Mouse (Mus musculus) heart, embryonic 15.5 days (tissue): ENCODE results near the gene Pde4dip. TPM values are rescaled to one million over a fixed set of nuclear protein-coding genes. Genes with fewer than 3 reads are reported as not detected.

Experiments
- ATAC-seq: fragments of 200-750 bp; cut with Nextera tagmentation; replicated peaks from 2 replicates; pipeline ENCODE4 v1.8.0; 2017; ENCODE audit warnings: low read depth, moderate TSS enrichment; ENCODE audit not compliant: insufficient number of reproducible peaks, insufficient read depth, low FRiP score
- H3K27ac ChIP-seq: fragments of 300-500 bp; sonication (generic); 2 replicates; pipeline ENCODE4 v1.5.1; 2015; ENCODE audit warnings: mild to moderate bottlenecking, inconsistent platforms
- H3K27me3 ChIP-seq: fragments of 300-500 bp; sonication (generic); 2 replicates; pipeline ENCODE4 v1.6.1; 2015; ENCODE audit warnings: inconsistent platforms
- H3K36me3 ChIP-seq: fragments of 300-500 bp; sonication (generic); 2 replicates; pipeline ENCODE4 v1.6.1; 2015; ENCODE audit warnings: mild to moderate bottlenecking, inconsistent platforms
- H3K4me1 ChIP-seq: fragments of 300-500 bp; sonication (generic); replicated peaks from 2 replicates; pipeline ENCODE4 v1.6.1; 2015; ENCODE audit warnings: inconsistent platforms
- H3K4me2 ChIP-seq: fragments of 300-500 bp; sonication (generic); 2 replicates; pipeline ENCODE4 v1.6.1; 2015; ENCODE audit warnings: inconsistent platforms, mild to moderate bottlenecking, moderate library complexity
- H3K4me3 ChIP-seq: fragments of 300-500 bp; sonication (generic); 2 replicates; pipeline ENCODE4 v1.5.1; 2015; ENCODE audit warnings: mild to moderate bottlenecking, inconsistent platforms
- H3K9ac ChIP-seq: fragments of 300-500 bp; sonication (generic); 2 replicates; pipeline ENCODE4 v1.6.1; 2015; ENCODE audit warnings: mild to moderate bottlenecking, inconsistent platforms
- H3K9me3 ChIP-seq: fragments of 300-500 bp; sonication (generic); replicated peaks from 2 replicates; pipeline ENCODE4 v1.6.1; 2016; ENCODE audit warnings: inconsistent platforms
- WGBS: fragments of 180-500 bp; shearing (Covaris S2); methylation state at CpG from one replicate; pipeline ENCODE4 v1.1.7; 2015; ENCODE audit warnings: mixed read lengths; 5-methylcytosine and 5-hydroxymethylcytosine counted together
- polyA plus RNA-seq: library from polyadenylated mRNA; unstranded; fragments of >200 nt; fragmentation: Nextera tagmentation; extraction: Ambion mirVana; gene quantifications from 2 replicates; pipeline ENCODE4 v1.2.1, GENCODE M21; 2015

Gene Pde4dip
- polyA plus RNA-seq, 1 experiment from 2014 or later: 99.0 TPM

DNA sequence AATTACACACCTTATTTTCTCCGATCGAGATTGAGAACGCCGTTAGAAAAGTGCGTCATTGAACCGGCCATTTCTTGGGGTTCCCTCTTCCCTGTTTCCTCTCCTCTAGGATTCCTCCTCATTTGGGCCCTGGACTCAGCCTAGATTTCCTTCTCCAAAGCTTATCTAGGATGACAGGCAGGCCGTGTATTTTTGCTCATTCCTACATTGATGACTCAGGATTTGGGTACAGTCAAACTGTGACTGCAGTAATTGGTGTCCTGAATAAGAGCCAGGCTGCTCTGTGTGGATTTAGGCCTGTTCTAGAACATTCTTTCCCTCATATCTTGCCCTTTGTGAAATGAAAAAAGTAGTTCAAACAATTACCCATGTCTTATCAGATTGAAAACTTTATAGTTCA, 228.8 kb downstream of the Pde4dip start:
- WGBS: 77% methylated on average over 7 of the region's 7 CpGs
- H3K36me3 ChIP-seq: peaks cover 14% of the 10 kb centered on the region
- no peak overlapping the region for H3K27ac ChIP-seq
- H3K4me1 ChIP-seq: peaks cover 26% of the 10 kb centered on the region
- ATAC-seq: no peak
- no peaks in the 10 kb centered on the region for H3K9me3 ChIP-seq
- peak overlapping the region; percentile 78 for H3K4me2 ChIP-seq
- no peaks in the 10 kb centered on the region for H3K27me3 ChIP-seq
- H3K4me3 ChIP-seq: 0 out of 2 replicates have a peak overlapping the region, but pooled peaks have one; percentile 67
- H3K9ac ChIP-seq: no peak overlapping the region

DNA sequence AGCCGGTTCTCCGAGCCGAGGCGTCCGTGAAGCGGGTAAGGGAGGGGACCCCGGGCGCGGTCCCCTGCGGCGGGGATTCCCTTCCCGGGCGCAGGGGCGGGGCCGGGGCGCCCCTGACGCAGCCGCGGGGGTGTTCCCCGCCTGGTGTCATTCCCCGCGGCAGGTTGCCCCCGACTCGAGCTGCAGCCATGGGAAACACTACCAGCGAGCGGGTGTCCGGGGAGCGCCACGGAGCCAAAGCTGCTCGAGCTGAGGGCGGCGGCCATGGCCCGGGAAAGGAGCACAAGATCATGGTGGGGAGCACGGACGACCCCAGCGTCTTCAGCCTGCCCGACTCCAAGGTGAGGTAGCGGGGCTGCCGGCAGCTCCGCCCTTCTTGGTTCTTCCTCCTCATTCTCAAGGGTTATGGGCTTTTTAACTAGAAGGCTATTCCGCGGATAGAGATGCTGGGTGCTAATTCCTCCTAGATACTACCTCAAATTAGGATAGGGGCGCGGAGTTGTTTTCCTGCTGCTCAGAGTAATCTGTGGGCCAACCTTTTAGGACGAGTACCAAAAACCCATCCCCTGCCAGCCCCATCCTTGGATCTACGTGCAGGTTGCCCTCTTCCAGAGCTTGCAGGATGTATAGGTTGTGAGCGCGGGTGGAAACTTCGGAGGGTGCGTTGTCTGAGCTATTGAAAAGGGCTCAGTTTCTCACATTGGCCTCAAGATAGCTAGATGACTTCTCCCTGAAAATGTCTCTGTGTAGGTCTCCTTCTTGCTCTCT, 229.9 kb downstream of the Pde4dip start:
- H3K9ac ChIP-seq: peak overlapping the region; percentile 67
- H3K9me3 ChIP-seq: no peaks in the 10 kb centered on the region
- H3K4me2 ChIP-seq: peak overlapping the region; percentile 78
- H3K27me3 ChIP-seq: no peaks in the 10 kb centered on the region
- peak overlapping the region; percentile 81 for H3K27ac ChIP-seq
- ATAC-seq: peak; percentile 83
- H3K36me3 ChIP-seq: peaks cover 4% of the 10 kb centered on the region
- peak overlapping the region; percentile 67 for H3K4me3 ChIP-seq
- peaks cover 26% of the 10 kb centered on the region for H3K4me1 ChIP-seq
- under 1% methylated on average over 48 of the region's 50 CpGs for WGBS

DNA sequence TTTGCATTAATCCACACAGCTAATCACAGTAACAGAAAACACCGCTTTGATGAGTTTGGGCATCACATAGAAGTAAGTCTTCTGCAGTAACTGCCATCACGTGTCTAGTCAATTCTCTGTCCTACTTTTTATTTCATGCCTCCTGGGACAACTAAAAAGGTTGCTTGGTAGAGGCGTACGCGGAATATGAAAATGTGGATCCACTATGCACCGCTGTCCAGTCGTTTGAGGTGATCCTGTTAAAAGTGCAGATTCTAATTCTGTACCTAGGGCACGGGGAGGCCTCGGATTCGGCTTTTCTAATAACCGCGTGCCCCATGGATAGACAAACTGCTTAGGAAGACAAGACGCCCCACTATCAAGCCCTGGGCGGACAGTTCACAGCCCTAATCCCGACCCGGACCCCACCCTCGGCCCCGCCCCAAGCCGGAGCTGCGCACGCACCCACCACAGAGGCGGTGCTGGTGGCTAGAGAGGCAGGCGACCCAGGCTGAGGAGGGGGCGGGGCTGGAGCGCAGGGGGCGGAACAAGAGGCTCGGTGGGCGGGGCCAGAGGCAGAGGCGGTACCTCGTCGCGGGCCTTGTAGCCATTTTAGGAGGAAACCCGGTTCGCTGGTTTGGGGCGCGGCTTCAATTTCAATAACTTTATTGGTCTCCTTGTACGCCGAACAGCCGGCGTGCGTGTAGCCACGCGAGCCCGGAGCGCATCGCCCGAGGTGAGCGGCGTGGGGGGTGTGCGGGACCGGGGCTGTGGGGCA, 230.7 kb downstream of the Pde4dip start, which contains the start of gene Prkab2:
Prkab2 (plus strand) TSS at position 539 of the 757 bp plus-strand sequence.
- H3K4me1 ChIP-seq: peaks cover 30% of the 10 kb centered on the region
- peak; percentile 94 for ATAC-seq
- H3K36me3 ChIP-seq: no peaks in the 10 kb centered on the region
- H3K9me3 ChIP-seq: no peaks in the 10 kb centered on the region
- H3K4me2 ChIP-seq: peak within 1 kb of the TSS; percentile 78
- 1% methylated on average over 51 of the region's 51 CpGs for WGBS
- H3K9ac ChIP-seq: peak within 1 kb of the TSS; percentile 67
- H3K27ac ChIP-seq: peak within 1 kb of the TSS; percentile 81
- H3K4me3 ChIP-seq: peak within 1 kb of the TSS; percentile 67
- no peaks in the 10 kb centered on the region for H3K27me3 ChIP-seq

DNA sequence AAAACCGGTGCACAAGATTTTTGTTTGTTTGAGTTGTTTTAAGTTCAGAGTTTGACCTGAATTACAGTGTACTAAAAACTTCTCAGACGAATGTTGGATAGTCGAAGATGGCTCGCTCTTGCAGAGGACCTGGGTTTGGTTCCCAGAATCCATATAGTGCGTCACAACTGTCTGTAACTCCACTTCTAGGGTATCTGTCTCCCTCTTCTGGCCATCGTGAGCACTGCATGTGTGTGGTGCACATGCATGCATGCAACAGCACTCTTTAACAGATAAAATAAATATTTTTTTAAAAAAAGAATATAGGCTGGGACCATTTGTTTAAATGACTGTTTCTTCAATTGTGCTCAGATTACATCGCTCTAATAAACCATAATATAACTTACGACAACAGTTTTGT, 233.6 kb downstream of the Pde4dip start:
- ATAC-seq: no peak
- H3K36me3 ChIP-seq: no peaks in the 10 kb centered on the region
- H3K4me3 ChIP-seq: no peak overlapping the region
- no peak overlapping the region for H3K9ac ChIP-seq
- peaks cover 31% of the 10 kb centered on the region for H3K4me1 ChIP-seq
- no peak overlapping the region for H3K27ac ChIP-seq
- 85% methylated on average over 8 of the region's 8 CpGs for WGBS
- no peaks in the 10 kb centered on the region for H3K9me3 ChIP-seq
- no peak overlapping the region for H3K4me2 ChIP-seq
- H3K27me3 ChIP-seq: no peaks in the 10 kb centered on the region

DNA sequence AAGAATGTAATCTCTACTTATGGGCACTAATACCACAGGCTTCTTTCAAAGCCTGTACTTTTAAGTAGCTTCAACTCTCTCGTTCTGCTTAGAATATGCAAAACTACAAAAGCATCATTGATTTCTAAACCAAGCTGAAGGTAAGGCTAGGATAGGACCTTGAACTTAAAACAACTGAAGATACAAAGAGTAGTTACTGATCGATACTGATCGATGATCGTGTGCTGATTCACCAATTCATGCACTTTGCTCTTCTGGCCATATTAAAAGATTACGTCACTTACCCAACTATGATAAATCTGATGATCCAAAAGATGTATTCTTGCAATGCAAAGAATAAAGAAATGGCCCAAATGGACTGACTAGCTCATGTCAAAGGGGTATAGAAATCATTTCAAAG, 234.7 kb downstream of the Pde4dip start:
- Histone ChIP-seq H3K4me1 (peaks cover 26% of the 10 kb centered on the region), H3K27me3 (no peaks in the 10 kb centered on the region), H3K36me3 (no peaks in the 10 kb centered on the region), H3K9me3 (no peaks in the 10 kb centered on the region), H3K4me2 (no peak overlapping the region), H3K4me3 (no peak overlapping the region), H3K9ac (no peak overlapping the region), H3K27ac (no peak overlapping the region)
- ATAC-seq: no peak
- 88% methylated on average over 5 of the region's 5 CpGs for WGBS

DNA sequence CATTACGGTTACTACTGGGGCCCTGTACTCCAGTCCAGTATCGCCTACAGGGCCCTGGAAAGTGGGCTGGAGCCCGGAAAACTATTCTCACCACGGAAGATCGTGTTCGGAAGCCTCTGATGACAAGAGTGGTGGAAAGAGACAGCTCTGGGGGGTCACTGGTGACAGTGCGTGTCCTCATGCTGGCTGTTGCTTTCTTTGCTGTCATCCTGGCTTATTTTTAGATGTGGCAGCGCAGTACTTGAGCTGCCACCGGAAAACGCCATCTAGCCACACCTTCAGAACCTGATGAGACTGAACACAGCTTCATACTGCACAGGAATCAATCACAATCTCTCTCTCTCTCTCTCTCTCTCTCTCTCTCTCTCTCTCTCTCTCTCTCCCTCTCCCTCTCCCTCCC, 236.9 kb downstream of the Pde4dip start:
- peak overlapping the region; percentile 72 for H3K27ac ChIP-seq
- H3K4me2 ChIP-seq: peak overlapping the region; percentile 48

DNA sequence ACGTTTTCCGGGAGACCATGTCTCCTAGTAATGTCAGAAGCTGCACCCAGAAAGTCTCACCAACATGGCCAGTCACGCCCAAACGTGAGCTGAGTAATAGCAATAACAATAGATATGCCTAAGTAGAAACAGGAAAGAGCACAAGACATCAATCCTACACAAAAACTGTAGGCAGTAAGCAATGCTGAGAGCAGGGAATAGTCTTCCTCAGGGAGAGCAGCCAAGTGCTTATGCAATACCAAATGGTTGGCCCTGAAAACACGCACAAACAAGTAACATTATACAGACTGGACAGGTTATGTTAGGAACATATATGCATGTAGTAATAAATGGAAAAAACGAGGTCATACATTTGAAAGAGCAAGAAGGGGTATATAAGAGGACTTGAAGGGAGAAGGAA, 239.0 kb downstream of the Pde4dip start:
- Histone ChIP-seq H3K4me3 (no peak overlapping the region), H3K27ac (no peak overlapping the region), H3K4me2 (no peak overlapping the region), H3K9me3 (no peaks in the 10 kb centered on the region), H3K27me3 (no peaks in the 10 kb centered on the region), H3K4me1 (peaks cover 22% of the 10 kb centered on the region), H3K36me3 (no peaks in the 10 kb centered on the region), H3K9ac (no peak overlapping the region)
- no peak for ATAC-seq
- WGBS: 73% methylated on average over 6 of the region's 6 CpGs

More for the DNA sequence above, 236.9 kb downstream of the Pde4dip start:
- no peaks in the 10 kb centered on the region for H3K9me3 ChIP-seq
- H3K27me3 ChIP-seq: no peaks in the 10 kb centered on the region
- no peaks in the 10 kb centered on the region for H3K36me3 ChIP-seq
- no peak overlapping the region for H3K9ac ChIP-seq
- ATAC-seq: peak; percentile 82; the same call in 1 of the 2 replicates
- peaks cover 22% of the 10 kb centered on the region for H3K4me1 ChIP-seq
- H3K4me3 ChIP-seq: peak overlapping the region; percentile 10; the same call in 1 of the 2 replicates
- 46% methylated on average over 10 of the region's 10 CpGs for WGBS

DNA sequence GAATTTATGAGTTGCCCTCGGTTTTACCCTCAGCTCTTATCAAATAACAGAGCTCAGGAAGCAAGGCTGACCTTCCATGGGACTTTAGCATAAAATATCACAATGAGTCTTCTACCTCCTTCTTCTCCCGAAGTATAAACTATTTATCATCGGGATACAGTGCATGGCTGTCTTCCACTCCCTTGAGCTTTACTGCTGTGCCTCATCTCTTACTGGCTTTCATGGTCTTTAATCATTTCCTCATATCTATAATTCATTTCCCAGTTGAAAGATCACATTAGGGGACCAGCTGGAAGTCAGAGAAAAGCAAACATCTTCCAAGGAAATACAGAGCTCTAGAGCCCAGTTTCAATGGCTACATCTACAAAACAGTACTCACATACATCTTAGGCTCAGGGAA, 239.5 kb downstream of the Pde4dip start:
- Histone ChIP-seq H3K4me2 (no peak overlapping the region), H3K4me3 (no peak overlapping the region), H3K4me1 (peaks cover 22% of the 10 kb centered on the region), H3K9me3 (no peaks in the 10 kb centered on the region), H3K9ac (no peak overlapping the region), H3K36me3 (no peaks in the 10 kb centered on the region), H3K27ac (no peak overlapping the region), H3K27me3 (no peaks in the 10 kb centered on the region)
- no peak for ATAC-seq
- WGBS: 64% methylated on average over 3 of the region's 3 CpGs

DNA sequence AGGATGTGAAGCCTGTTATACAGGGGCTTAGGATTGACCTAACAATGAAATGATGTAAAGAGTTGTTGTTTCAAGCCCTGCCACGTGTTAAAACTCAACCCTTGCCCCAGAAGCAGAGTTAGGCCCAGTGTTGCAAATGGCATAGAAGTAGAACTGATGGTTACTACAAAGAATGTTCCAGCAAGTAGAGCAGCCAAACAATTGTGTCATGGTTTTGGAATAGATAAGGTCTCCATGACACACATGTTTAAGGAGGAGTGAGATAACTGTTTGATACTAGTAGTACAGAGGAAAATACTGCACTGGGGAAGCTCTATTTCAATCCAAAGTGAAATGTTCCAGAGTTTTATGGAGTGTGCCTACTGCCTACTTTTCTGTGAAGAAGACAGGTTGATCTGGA, 240.0 kb downstream of the Pde4dip start:
- Histone ChIP-seq H3K4me2 (no peak overlapping the region), H3K36me3 (no peaks in the 10 kb centered on the region), H3K27me3 (no peaks in the 10 kb centered on the region), H3K4me3 (no peak overlapping the region), H3K27ac (no peak overlapping the region), H3K9me3 (no peaks in the 10 kb centered on the region), H3K4me1 (peaks cover 24% of the 10 kb centered on the region), H3K9ac (no peak overlapping the region)
- 34% methylated on average over 1 of the region's 1 CpGs for WGBS
- no peak for ATAC-seq

DNA sequence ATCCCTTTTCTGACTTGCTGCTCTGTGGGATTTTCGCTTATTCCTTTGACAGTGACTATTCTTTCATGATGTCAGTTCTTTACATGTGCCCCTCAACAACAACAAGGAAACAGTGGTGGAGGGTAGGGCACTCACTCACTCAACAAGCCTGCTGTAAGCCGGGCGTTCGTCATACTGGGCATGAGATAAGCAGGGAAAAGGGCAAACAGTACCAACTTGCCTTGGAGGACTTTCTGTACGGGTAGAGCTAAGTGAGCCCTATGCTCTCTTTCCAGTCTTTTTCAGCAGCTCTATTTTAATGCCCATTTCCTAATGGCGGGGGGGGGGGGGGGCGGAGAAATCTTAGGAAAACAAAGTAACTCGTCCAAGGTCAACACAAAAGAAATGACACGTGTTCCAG, 246.5 kb downstream of the Pde4dip start:
- Histone ChIP-seq H3K27ac (no peak overlapping the region), H3K4me2 (no peak overlapping the region), H3K9me3 (no peaks in the 10 kb centered on the region), H3K27me3 (no peaks in the 10 kb centered on the region), H3K4me3 (no peak overlapping the region), H3K9ac (no peak overlapping the region), H3K4me1 (0 out of 2 replicates have a peak, but pooled peaks cover 2% of the 10 kb centered on the region), H3K36me3 (no peaks in the 10 kb centered on the region)
- 65% methylated on average over 9 of the region's 9 CpGs for WGBS
- ATAC-seq: no peak

DNA sequence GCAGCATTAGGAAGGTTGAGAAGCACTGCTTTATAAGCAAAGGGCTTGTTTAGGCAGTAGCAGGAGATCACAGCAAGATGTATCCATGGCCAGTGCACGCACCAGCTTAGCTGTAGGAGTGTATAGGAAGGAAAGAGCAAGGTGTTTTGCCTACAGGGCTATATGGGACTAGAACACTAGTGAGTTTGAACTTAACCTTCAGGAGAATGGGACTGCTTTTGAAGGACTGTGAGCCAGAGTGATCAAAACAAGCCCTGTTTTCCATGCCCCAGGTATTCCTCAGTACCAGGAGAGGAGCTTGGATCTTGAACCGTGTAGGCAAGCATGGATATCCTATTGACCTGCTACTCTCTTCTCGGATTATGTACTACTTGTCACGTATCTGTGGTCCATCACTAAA, 247.1 kb downstream of the Pde4dip start:
- Histone ChIP-seq H3K4me1 (0 out of 2 replicates have a peak, but pooled peaks cover 2% of the 10 kb centered on the region), H3K4me2 (no peak overlapping the region), H3K27ac (no peak overlapping the region), H3K9me3 (no peaks in the 10 kb centered on the region), H3K36me3 (no peaks in the 10 kb centered on the region), H3K4me3 (no peak overlapping the region), H3K9ac (no peak overlapping the region), H3K27me3 (no peaks in the 10 kb centered on the region)
- 85% methylated on average over 4 of the region's 4 CpGs for WGBS
- ATAC-seq: no peak
